ENCODE assay signal across 13 mouse cellular contexts in the genomic region with DNA sequence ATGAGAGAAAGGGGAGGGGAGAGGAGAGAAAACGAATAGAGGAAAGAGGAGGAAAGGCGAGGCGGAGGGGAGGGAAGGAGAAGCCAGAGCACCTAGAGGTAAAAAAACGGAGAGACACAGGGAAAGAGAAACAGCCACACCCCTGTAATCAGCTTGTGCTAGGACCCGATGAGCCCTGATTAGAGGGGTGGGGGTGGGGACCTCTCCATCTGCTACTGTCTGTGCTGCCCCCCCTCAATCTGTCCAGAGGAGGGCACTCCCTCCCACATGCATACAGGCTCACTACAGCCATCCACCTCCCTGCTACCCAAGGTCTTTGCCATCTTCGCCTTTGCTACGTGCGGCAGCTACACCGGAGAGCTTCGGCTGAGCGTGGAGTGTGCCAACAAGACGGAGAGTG. TPM values are rescaled to one million over a fixed set of nuclear protein-coding genes. Genes with fewer than 3 reads are reported as not detected.
DNase-seq lines count a peak whose midpoint lies in the region; ATAC-seq and TF ChIP-seq lines count a peak whose summit lies in the region.
"Had no signal": no experiment of that assay in that cellular context is flagged by ENCODE, and none has a peak within 500 bp of the region (broad histone marks: within the 10 kb centered on the region; RNA-seq: fewer than 3 reads in every experiment).

No protein-coding gene starts in this region.

- no peak for DNase-seq in hindbrain, embryonic 11.5 days (ENCODE audit: low spot score)
- peak; percentile 39 for DNase-seq in brain, embryonic 14.5 days (ENCODE audit: low read depth)
- no peak for DNase-seq in B cell, adult 2 months
- DNase-seq: adrenal gland, postnatal 36 days; kidney, adult 2 months; lung, postnatal 4 days had no signal

- H3K36me3 ChIP-seq in hindbrain, embryonic 12.5 days, result no peaks in the 10 kb centered on the region
- H3K36me3 ChIP-seq in hindbrain, embryonic 11.5 days (ENCODE audit: control insufficient read depth, insufficient read depth, low read length), result no peaks in the 10 kb centered on the region
- peaks cover 4% of the 10 kb centered on the region; the same call in 1 of the 2 replicates for H3K36me3 ChIP-seq in hindbrain, embryonic 16.5 days (ENCODE audit: control insufficient read depth, insufficient read depth, low read length)
- H3K36me3 ChIP-seq in neural tube, embryonic 15.5 days, result peaks cover 9% of the 10 kb centered on the region; the same call in 1 of the 2 replicates
- H3K36me3 ChIP-seq: limb, embryonic 12.5 days had no signal

- H3K4me2 ChIP-seq in hindbrain, embryonic 12.5 days (replicated peaks), result peak overlapping the region; percentile 54
- H3K4me2 ChIP-seq in hindbrain, embryonic 11.5 days (replicated peaks; ENCODE audit: low read depth, low read length), result no peak overlapping the region
- peak overlapping the region; percentile 61 for H3K4me2 ChIP-seq in hindbrain, embryonic 16.5 days (ENCODE audit: low read length)
- peak overlapping the region; percentile 60 for H3K4me2 ChIP-seq in neural tube, embryonic 15.5 days
- H3K4me2 ChIP-seq: limb, embryonic 12.5 days had no signal

- H3K9ac ChIP-seq in hindbrain, embryonic 12.5 days, result no peak overlapping the region
- no peak overlapping the region for H3K9ac ChIP-seq in hindbrain, embryonic 11.5 days (ENCODE audit: low read depth, low read length)
- no peak overlapping the region; the same call in 1 of the 2 replicates for H3K9ac ChIP-seq in hindbrain, embryonic 16.5 days (ENCODE audit: low read depth, low read length)
- no peak overlapping the region for H3K9ac ChIP-seq in neural tube, embryonic 15.5 days (replicated peaks)
- H3K9ac ChIP-seq: limb, embryonic 12.5 days had no signal

- no peak overlapping the region for H3K27ac ChIP-seq in hindbrain, embryonic 12.5 days
- H3K27ac ChIP-seq in hindbrain, embryonic 11.5 days (ENCODE audit: low read depth, low read length), result no peak overlapping the region
- no peak overlapping the region for H3K27ac ChIP-seq in hindbrain, embryonic 16.5 days (ENCODE audit: low read depth, low read length)
- H3K27ac ChIP-seq in neural tube, embryonic 15.5 days (replicated peaks), result no peak overlapping the region
- H3K27ac ChIP-seq: limb, embryonic 12.5 days had no signal

- H3K4me3 ChIP-seq in hindbrain, embryonic 12.5 days, result peak overlapping the region; percentile 51; the same call in 1 of the 2 replicates
- no peak overlapping the region for H3K4me3 ChIP-seq in hindbrain, embryonic 11.5 days (ENCODE audit: low read depth, low read length)
- H3K4me3 ChIP-seq in hindbrain, embryonic 16.5 days (ENCODE audit: low read length), result peak overlapping the region; percentile 53
- H3K4me3 ChIP-seq in neural tube, embryonic 15.5 days (replicated peaks), result peak overlapping the region; percentile 23
- H3K4me3 ChIP-seq: limb, embryonic 12.5 days had no signal

- no peaks in the 10 kb centered on the region for H3K9me3 ChIP-seq in hindbrain, embryonic 12.5 days (replicated peaks)
- no peaks in the 10 kb centered on the region for H3K9me3 ChIP-seq in hindbrain, embryonic 11.5 days (ENCODE audit: control insufficient read depth, low read length)
- H3K9me3 ChIP-seq in hindbrain, embryonic 16.5 days (ENCODE audit: control insufficient read depth, low read length), result no peaks in the 10 kb centered on the region
- H3K9me3 ChIP-seq in neural tube, embryonic 15.5 days (replicated peaks), result no peaks in the 10 kb centered on the region
- H3K9me3 ChIP-seq: limb, embryonic 12.5 days had no signal

- 37% methylated on average over 11 of the region's 12 CpGs for WGBS in hindbrain, embryonic 12.5 days
- WGBS in hindbrain, embryonic 11.5 days, result 36% methylated on average over 11 of the region's 12 CpGs
- 36% methylated on average over 12 of the region's 12 CpGs for WGBS in hindbrain, embryonic 16.5 days
- WGBS in neural tube, embryonic 15.5 days, result 44% methylated on average over 12 of the region's 12 CpGs

- no peaks in the 10 kb centered on the region for H3K27me3 ChIP-seq in hindbrain, embryonic 12.5 days
- H3K27me3 ChIP-seq in hindbrain, embryonic 11.5 days (ENCODE audit: control insufficient read depth, insufficient read depth, low read length), result no peaks in the 10 kb centered on the region
- no peaks in the 10 kb centered on the region for H3K27me3 ChIP-seq in hindbrain, embryonic 16.5 days (replicated peaks; ENCODE audit: control insufficient read depth, insufficient read depth, low read length)
- H3K27me3 ChIP-seq in neural tube, embryonic 15.5 days (replicated peaks), result no peaks in the 10 kb centered on the region

- no peak for TF ChIP-seq POLR2A in brain, embryonic 14.5 days (IDR thresholded peaks at IDR 0.05; ENCODE audit: borderline replicate concordance, extremely low read depth, insufficient read depth, insufficient read length, poor library complexity, severe bottlenecking)

- ATAC-seq in hindbrain, embryonic 12.5 days (ENCODE audit: low FRiP score), result no peak
- no peak for ATAC-seq in hindbrain, embryonic 11.5 days (ENCODE audit: low FRiP score)
- no peak for ATAC-seq in hindbrain, embryonic 16.5 days
- no peak for ATAC-seq in neural tube, embryonic 15.5 days (ENCODE audit: low FRiP score)
- ATAC-seq in monocyte, adult 5-6 weeks (replicated peaks; ENCODE audit: insufficient number of reproducible peaks, low FRiP score, low TSS enrichment, poor library complexity, severe bottlenecking), result no peak
- ATAC-seq: CD4-positive, CD25-positive, alpha-beta regulatory T cell, adult 4 months had no signal

- H3K4me1 ChIP-seq in hindbrain, embryonic 12.5 days, result no peaks in the 10 kb centered on the region
- no peaks in the 10 kb centered on the region for H3K4me1 ChIP-seq in hindbrain, embryonic 11.5 days (replicated peaks; ENCODE audit: control insufficient read depth, insufficient read depth, low read length)
- no peaks in the 10 kb centered on the region for H3K4me1 ChIP-seq in hindbrain, embryonic 16.5 days (ENCODE audit: control insufficient read depth, insufficient read depth, low read depth, low read length)
- H3K4me1 ChIP-seq in neural tube, embryonic 15.5 days, result peaks cover 6% of the 10 kb centered on the region
- H3K4me1 ChIP-seq: limb, embryonic 12.5 days had no signal

- TF ChIP-seq CTCF in brain, embryonic 14.5 days (IDR thresholded peaks at IDR 0.05; ENCODE audit: borderline replicate concordance, extremely low read depth, insufficient read depth, insufficient read length), result no peak

RNA-seq across cellular contexts. Expression of a gene that starts 2.5 kb away (rescaled TPM):
- 44.3 and 47.2 TPM in 2 replicates for polyA plus RNA-seq in hindbrain, embryonic 12.5 days (2016; fragmentation: Nextera tagmentation; extraction: Ambion mirVana)
- 13.9 and 14.5 TPM in 2 replicates for polyA plus RNA-seq in hindbrain, embryonic 11.5 days (2014; fragmentation: Nextera tagmentation; extraction: Ambion mirVana)
- 160 and 180 TPM in 2 replicates for polyA plus RNA-seq in brain, embryonic 14.5 days (2012; rRNA removed)
- 249 and 292 TPM in 2 replicates for polyA plus RNA-seq in hindbrain, embryonic 16.5 days (2015; fragmentation: Nextera tagmentation; extraction: Ambion mirVana)
- 195 and 223 TPM in 2 replicates for polyA plus RNA-seq in neural tube, embryonic 15.5 days (2015; fragmentation: Nextera tagmentation; extraction: Ambion mirVana)
- total RNA-seq in monocyte, adult 5-6 weeks (2017), result 1.7 to 5.0 TPM in 2 of 3 replicates, not detected in the other

RNA-seq across cellular contexts. Expression of a gene that starts 16.3 kb away (rescaled TPM):
- 3.1 TPM in 2 replicates for polyA plus RNA-seq in hindbrain, embryonic 12.5 days (2016; fragmentation: Nextera tagmentation; extraction: Ambion mirVana)
- polyA plus RNA-seq in hindbrain, embryonic 11.5 days (2014; fragmentation: Nextera tagmentation; extraction: Ambion mirVana), result 1.9 and 2.5 TPM in 2 replicates
- polyA plus RNA-seq in brain, embryonic 14.5 days (2012; rRNA removed), result 3.3 and 3.4 TPM in 2 replicates
- 1.7 and 2.2 TPM in 2 replicates for polyA plus RNA-seq in hindbrain, embryonic 16.5 days (2015; fragmentation: Nextera tagmentation; extraction: Ambion mirVana)
- polyA plus RNA-seq in neural tube, embryonic 15.5 days (2015; fragmentation: Nextera tagmentation; extraction: Ambion mirVana), result 1.7 and 3.8 TPM in 2 replicates
- 8.0 to 14.9 TPM (median 10.3 TPM) in 3 replicates for total RNA-seq in monocyte, adult 5-6 weeks (2017)

RNA-seq across cellular contexts. Expression of a gene that starts 30.4 kb away (rescaled TPM):
- 39.3 and 44.7 TPM in 2 replicates for polyA plus RNA-seq in hindbrain, embryonic 12.5 days (2016; fragmentation: Nextera tagmentation; extraction: Ambion mirVana)
- polyA plus RNA-seq in hindbrain, embryonic 11.5 days (2014; fragmentation: Nextera tagmentation; extraction: Ambion mirVana), result 45.7 and 49.3 TPM in 2 replicates
- 42.9 and 51.1 TPM in 2 replicates for polyA plus RNA-seq in brain, embryonic 14.5 days (2012; rRNA removed)
- 21.1 and 24.8 TPM in 2 replicates for polyA plus RNA-seq in hindbrain, embryonic 16.5 days (2015; fragmentation: Nextera tagmentation; extraction: Ambion mirVana)
- 20.3 and 50.6 TPM in 2 replicates for polyA plus RNA-seq in neural tube, embryonic 15.5 days (2015; fragmentation: Nextera tagmentation; extraction: Ambion mirVana)
- 38.4 to 68.2 TPM (median 39.7 TPM) in 3 replicates for total RNA-seq in monocyte, adult 5-6 weeks (2017)

RNA-seq across cellular contexts. Expression of a gene that starts 33.9 kb away (rescaled TPM):
- polyA plus RNA-seq in hindbrain, embryonic 12.5 days (2016; fragmentation: Nextera tagmentation; extraction: Ambion mirVana), result 0.08 and 0.14 TPM in 2 replicates
- polyA plus RNA-seq in hindbrain, embryonic 11.5 days (2014; fragmentation: Nextera tagmentation; extraction: Ambion mirVana), result 0.04 TPM in 1 of 2 replicates, not detected in the other
- 0.15 and 0.36 TPM in 2 replicates for polyA plus RNA-seq in brain, embryonic 14.5 days (2012; rRNA removed)
- polyA plus RNA-seq in hindbrain, embryonic 16.5 days (2015; fragmentation: Nextera tagmentation; extraction: Ambion mirVana), result 0.20 and 0.27 TPM in 2 replicates
- polyA plus RNA-seq in neural tube, embryonic 15.5 days (2015; fragmentation: Nextera tagmentation; extraction: Ambion mirVana), result 0.24 and 0.35 TPM in 2 replicates
- 0.10 TPM in 1 of 3 replicates, not detected in the others for total RNA-seq in monocyte, adult 5-6 weeks (2017)
- polyA plus RNA-seq: CD4-positive, CD25-positive, alpha-beta regulatory T cell, adult 4 months; heart, postnatal 0 days; kidney, adult 2 months; limb, embryonic 12.5 days had no signal

RNA-seq across cellular contexts. Expression of a gene that starts 35.5 kb away (rescaled TPM):
- 30.9 and 32.6 TPM in 2 replicates for polyA plus RNA-seq in hindbrain, embryonic 12.5 days (2016; fragmentation: Nextera tagmentation; extraction: Ambion mirVana)
- 22.4 and 25.8 TPM in 2 replicates for polyA plus RNA-seq in hindbrain, embryonic 11.5 days (2014; fragmentation: Nextera tagmentation; extraction: Ambion mirVana)
- 26.8 and 35.3 TPM in 2 replicates for polyA plus RNA-seq in brain, embryonic 14.5 days (2012; rRNA removed)
- 28.0 and 29.5 TPM in 2 replicates for polyA plus RNA-seq in hindbrain, embryonic 16.5 days (2015; fragmentation: Nextera tagmentation; extraction: Ambion mirVana)
- 28.4 and 29.5 TPM in 2 replicates for polyA plus RNA-seq in neural tube, embryonic 15.5 days (2015; fragmentation: Nextera tagmentation; extraction: Ambion mirVana)
- 10.1 to 16.2 TPM (median 15.0 TPM) in 3 replicates for total RNA-seq in monocyte, adult 5-6 weeks (2017)
